Mouse (Mus musculus): ENCODE data around the gene Lhcgr. TPM values are rescaled to one million over a fixed set of nuclear protein-coding genes. Genes with fewer than 3 reads are reported as not detected.
"Not testable (repeated sequence)": the region's sequence is repeated elsewhere in the genome, so short reads cannot be mapped to it uniquely, and the experiment has no call there.

Gene Lhcgr
- not detected for total RNA-seq (2022)

DNA sequence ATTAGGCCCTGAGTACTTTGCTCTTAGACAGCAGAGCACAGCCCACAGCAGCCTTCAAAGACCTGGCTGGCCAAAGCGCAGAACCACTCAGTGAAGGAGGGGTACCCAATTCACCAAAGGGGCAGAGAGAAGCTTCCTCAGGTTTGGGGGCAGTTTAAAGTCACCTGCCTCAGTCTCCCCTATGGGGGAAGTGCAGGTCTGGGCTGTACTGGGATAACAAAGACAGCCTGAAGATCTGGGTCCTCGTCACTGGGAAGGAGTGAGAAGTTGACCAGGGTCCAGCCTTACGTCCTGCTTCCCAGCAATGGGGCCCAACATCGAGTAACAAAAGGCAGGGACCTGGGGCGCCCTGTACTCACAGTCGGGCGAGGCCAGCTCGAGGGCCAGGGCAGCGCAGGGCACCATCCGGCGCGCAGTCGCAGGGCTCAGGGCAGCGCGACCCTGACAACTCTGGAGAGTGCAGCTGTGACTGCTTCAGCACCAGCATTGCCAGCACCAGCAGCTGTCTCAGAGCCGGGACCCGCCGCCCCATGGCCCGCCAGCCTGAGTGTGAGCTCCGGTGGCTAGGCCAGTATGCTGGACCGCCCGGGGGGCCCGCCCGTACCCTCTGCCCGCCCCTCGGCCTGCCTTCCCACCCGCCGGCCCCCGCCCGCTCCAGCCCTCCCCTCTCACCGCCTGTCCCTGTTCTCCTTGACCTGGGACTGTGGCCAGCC is at the start of gene Lhcgr:
Gene Lhcgr (minus strand): TSS at position 551 of the 713 bp plus-strand sequence.
- DNase-seq (ENCODE audit: low spot score) = no peak

DNA sequence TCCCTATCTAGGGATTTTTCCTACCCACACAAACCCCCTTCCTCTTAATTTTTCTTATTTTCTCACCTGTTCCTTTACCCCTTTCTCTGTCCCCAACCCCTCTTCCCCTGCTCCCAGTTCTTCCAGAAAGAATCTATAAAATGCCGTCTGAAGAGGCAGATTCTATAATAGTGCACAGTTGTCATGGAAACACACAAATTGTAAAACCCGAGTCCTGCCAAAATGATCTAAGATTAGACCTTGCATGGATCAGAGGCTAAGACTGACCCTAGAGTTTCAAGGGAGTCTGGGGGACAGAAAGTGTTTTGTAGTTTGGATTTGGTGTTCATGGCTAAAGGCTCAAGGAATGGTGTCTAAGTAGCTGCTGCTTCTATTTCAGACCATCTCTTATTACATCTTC is 25.8 kb upstream of the Lhcgr start:
- DNase-seq (ENCODE audit: low spot score) = no peak

DNA sequence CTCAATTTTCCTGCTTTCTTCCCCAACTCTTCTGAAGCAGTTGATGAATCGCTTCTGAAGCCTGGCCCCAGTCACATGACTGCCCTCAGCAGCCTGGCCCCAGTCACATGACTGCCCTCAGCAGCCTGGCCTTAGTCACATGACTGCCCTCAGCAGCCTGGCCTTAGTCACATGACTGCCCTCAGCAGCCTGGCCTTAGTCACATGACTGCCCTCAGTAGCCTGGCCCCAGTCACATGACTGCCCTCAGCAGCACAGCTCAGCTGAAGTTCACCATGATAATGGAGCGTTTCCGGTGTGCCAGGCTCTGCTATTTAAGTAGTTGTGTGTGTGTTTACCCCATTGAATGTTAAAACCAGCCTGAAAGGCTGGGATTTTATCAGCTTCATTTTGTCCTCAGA is 21.2 kb upstream of the Lhcgr start:
- DNase-seq (ENCODE audit: low spot score) = not testable (repeated sequence)

DNA sequence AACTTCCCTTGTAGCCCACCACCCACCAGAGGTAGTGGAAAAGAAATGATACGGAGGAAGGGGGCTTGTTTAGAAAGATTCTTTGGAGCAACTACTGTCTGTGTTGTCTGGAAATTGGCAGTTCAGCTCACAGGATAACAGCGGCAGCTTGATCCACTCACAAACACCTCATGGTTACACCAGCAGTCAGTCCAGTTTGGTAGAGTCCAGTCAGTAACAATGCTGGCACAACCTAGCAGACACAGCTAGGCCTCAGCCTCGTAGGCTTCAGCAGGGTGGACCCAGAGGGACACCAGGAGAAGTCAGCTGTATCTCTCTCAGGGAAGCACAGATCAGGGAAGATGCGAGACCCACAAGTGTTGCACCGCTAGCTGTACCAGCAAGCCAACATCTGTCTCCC is 19.0 kb upstream of the Lhcgr start:
- no peak for DNase-seq (ENCODE audit: low spot score)

DNA sequence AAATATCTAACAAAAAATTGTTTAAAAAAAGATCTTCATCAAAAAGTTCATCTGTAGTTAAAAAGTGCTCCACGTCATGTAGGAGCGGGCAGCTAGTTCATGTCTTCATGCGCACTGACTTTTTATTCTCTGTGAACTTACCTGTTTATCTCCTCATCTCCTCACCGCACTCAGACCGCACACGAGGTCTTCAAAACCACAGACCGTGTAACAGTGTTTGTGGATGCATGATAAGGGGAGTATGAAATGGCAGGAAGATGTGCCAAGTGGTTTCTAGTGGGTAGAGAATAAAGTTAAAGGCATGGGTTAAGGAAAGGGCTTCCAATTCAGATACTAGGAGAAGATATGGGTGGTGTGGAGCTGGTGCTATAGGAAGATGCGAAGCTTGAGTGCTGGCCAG is 14.6 kb upstream of the Lhcgr start:
- no peak for DNase-seq (ENCODE audit: low spot score)

DNA sequence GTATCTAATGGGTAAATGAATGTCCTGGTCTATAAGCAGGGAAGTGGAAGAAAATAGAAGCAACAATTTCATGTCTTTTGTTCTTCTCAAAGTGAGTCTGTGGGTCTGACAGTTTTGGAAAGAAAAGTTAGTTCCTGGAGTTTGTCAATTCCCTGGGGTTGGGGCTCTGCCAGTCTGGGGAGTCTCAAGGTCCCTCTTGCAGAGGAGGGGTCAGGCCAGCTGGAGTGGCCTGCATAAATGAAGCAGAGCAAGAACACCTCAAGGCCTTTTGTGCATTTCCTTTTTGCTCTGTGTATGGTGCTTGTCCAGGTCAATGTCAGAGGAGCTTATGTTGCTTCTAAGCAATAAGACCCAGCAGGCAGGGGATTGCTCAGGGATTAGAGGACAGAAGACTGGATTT is 11.7 kb upstream of the Lhcgr start:
- no peak for DNase-seq (ENCODE audit: low spot score)

DNA sequence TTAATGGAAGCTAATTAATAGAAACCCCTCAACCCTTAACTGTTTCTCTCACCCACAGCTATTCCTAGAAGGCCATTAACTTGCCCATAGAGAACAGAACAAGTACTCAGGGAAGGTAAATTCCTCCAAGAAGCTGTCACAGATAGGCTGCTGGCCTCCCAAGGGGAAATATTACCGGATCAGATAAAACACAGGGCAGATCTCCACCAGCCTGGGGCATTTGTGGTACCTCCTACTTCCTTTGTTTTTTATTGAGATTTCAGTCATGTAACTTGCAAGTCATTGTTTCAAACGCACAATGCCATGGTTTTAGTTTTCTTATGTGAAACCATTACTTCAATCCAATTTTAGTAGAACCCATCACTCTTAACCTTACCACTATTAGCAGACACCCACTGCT is 1.1 kb downstream of the Lhcgr start:
- DNase-seq (ENCODE audit: low spot score) = no peak

DNA sequence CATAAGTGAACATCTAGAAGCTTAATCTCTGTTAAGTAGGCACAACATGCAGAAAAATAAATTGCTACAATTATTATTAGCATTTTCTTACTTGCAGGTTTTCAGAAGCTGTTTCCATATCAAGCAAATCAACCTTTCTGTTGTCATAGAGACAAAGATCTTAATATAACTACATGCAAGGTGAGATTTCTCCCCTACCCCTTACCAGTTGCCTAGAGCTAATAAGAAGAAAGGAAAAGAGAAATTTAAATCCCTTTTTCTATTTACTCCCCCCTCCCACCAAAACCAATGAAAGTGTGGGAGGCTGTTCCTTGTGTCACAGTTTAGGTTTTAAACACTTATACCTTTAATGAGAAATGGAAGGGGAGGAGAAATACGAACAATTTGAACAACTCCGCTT is 3.4 kb downstream of the Lhcgr start:
- no peak for DNase-seq (ENCODE audit: low spot score)

DNA sequence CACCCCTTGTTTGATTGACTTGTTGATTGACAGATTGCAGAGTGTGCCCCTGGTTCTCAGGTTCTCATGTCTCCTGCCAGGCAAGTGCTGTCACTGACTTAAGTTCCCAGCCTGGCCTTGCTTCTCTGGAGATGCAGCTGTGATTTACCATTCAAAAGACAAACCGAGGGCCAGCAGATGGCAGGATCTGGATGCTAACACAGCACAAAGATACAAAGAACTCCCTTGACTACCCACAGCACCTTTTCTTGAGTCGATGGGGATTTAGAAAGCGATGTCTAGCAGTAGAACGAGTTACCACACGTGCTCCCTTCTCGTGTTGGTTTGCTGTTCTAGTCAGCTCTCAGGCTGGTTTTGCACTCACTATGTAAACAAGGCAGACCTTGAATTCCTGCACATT is 4.9 kb downstream of the Lhcgr start:
- DNase-seq (ENCODE audit: low spot score) = no peak

DNA sequence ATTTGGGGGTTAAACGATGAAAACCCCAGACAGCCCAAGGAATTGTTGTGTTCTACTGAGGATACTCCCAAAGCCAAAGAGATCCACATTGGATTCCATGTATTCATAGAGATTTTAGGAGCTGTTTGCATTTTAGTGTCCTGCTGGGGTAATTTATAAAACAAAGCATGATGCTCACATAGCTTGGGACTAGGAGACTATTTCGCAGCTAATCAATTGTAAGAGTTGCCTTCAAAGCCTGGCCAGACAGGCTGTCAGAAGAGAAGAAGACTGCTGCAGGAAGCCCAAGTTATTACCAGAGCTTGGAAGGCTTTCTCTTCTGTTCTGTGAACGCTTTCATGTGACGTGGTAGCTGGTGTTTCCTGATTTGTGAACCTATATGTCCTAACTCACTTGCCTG is 5.4 kb downstream of the Lhcgr start:
- no peak for DNase-seq (ENCODE audit: low spot score)

DNA sequence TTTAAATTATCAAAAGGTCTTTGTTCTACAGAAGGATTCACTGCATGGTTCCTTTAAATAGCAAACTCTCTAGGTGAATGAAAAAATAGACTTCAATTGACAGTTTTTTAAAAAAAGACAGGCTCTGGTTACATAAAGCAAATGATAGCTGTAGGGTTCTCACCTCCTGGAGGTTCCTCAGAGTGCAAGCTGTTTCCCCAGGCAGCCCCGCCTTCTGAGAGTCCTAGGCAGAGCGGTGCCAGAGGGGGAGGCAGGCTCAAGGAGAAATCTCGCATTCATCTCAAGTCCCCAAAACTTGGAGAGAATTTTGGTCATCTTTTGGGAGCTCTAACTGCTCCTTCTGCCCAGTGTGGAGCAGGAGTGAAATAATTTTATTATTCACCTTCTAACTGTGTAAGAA is 12.6 kb downstream of the Lhcgr start:
- no peak for DNase-seq (ENCODE audit: low spot score)

DNA sequence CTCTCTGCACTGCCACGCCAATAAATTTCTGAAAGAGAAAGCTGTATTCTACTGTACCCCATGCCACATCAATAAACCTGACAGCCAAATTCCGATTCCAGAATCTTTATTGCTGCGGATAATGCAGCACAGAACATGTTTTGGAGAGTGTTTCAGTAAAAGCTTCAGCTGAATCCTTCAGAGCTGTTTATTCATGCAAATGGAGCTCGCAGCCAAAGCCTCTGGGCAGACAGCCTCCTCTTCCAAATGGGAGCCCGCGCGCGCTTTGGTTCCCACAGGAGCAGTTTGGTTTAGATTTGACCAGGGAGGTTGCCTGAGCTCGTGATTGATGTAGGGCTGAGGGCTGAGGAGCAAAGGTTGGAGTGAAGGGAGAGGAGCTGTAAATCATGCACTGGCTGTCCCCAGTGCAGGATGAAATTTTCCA is 17.7 kb downstream of the Lhcgr start:
- no peak for DNase-seq (ENCODE audit: low spot score)

DNA sequence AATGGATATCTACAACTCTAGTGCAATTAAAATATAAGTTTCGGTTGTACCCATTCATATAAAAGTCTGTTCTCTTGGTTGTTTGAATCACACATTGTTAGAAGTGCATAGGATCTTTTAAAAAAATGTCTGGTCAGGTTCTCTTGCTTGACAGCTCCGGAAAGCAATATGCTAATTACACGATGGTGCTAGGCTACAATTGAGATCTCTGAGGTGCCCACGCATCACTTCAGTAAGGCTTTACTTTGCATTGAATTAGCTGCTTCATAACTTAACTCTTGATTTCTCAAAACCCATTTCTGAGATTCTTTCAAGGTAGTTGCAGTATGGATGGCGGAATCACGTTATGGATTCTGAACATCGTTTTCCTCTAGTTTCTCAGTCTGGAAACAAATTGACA is 21.7 kb downstream of the Lhcgr start:
- no peak for DNase-seq (ENCODE audit: low spot score)

DNA sequence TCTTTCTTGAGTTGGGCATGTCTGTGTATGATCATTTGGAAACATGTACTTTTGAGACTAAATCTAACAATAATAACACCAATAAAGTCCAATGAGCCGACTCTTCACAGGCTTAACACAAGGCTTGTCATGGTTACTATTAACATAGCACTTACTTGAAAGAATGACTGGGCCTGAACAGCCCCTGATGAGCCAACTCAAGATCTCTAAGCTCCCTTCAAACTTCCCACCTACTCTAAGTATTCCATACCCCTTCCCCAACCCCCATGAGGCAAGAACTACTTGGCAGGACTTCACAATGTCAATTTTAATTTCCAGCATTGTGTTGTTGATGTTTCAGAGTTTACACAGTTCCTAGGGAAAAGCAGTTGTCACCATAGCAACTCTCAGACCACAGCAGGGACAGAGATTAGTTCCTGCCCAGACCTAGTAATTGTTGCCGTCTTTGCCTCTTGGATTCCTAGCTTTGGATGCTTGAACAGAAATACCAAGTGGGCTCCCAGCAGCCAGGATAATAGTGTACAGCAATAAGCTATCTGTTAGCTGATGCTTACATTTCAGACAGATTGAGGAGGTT is 22.4 kb downstream of the Lhcgr start:
- DNase-seq (ENCODE audit: low spot score) = no peak

DNA sequence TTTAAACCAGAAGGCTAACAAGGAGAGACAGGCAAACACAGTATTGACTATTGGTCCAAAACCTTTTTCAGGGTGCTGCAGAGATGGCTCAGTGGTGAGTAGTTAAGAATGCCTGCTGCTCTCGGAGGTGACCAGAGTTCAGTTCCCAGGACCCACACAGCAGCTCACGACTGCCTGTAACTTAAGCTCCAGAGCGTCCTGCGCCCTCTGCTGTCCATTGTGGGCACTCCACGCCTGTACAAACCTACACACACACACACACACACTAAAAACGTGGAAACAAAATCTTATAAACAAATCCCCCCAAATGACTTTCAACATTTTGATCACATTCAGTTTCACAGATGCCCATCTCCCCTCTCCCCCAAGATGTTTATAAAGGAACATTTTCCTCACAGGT is 24.9 kb downstream of the Lhcgr start:
- DNase-seq (ENCODE audit: low spot score) = no peak

DNA sequence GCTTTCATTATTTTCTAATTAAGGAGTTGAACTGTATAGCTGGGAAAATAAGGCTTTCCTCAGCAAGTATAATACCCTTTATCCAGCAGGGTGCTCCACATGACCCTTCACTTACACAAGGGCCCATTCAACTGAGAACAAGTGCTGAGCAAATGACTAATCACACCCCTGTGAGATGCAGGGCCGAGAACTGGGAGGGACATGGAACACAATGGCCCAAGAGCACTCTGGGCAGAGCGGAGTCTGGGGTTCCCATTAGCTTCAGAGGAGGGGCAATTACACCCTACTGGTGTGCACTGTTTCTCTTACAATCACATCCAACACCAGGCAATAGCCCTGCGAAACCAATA is 27.7 kb downstream of the Lhcgr start:
- no peak for DNase-seq (ENCODE audit: low spot score)

DNA sequence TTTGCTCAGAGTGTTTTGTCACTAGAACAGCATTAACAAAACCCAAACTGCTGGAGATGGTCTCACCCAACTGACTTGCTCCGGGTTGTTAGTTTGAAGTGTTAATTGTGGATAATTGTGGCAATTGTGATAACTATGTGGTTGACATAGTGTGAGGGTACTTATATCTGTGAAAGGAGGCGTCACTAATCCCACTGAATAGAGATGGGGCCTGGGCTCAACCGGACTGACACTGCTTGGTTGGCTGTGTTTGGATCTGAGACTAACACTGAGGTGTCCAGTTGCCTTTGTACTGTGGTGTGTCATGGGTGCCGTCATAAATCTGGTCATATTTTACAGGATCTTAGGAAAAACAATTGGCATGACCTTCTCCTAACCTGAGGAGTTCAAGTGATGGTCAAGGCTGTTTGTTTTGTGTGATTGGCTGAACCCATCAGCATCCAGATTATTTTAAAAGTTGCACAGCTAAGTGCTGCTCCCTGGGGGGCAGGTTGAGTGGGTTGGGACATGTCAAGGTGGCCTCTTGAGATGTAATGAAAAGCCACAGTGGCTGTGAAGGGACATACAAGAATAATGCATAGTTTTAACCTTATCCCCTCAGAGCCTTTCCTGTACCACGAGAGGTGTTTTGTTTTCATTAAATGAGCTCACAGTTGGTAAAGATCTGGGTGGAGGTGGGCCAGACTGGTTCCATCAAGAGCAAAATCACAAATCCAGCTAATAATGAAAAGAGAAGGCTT is 28.2 kb downstream of the Lhcgr start:
- DNase-seq (ENCODE audit: low spot score) = no peak

DNA sequence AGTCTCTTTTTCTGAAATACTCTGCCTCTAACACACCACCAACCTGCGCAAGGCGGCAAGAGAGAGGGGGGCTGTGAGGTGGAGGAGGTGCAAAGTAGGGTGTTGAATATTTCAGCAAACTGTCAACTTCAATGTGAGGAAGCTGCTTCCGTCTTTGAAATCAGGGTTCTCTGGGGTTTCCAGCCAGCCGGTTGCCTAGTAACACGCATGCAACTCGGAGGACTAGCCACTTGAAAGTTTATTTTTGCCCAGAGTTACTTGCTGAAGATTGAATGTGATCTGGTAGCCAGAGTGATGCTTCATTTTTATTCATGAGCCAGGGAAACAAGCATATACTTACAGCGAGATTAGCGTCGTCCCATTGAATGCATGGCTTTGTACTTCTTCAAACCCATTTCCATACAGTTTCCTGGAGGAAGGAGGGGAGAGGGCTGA is 33.8 kb downstream of the Lhcgr start:
- DNase-seq (ENCODE audit: low spot score) = no peak

DNA sequence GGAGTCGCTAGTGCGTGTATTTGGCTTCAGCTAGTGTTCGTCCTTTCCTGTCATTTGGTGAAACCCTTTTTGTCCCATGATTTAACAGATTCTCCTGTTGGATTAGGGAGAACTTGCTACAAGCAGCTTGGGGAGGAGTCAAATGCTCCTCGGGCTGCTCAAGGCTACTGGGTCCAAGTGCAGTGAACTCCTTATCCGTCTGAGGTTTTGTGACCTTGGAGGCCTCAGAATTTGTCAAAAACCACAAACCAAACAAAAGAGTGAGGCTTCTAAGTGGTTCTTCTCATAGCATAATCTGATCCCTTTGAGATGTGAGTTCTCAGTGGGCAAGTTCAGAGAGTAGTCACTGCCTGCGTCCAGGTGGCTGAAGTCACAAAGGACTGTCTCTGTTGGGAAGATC is 36.0 kb downstream of the Lhcgr start:
- DNase-seq (ENCODE audit: low spot score) = no peak

DNA sequence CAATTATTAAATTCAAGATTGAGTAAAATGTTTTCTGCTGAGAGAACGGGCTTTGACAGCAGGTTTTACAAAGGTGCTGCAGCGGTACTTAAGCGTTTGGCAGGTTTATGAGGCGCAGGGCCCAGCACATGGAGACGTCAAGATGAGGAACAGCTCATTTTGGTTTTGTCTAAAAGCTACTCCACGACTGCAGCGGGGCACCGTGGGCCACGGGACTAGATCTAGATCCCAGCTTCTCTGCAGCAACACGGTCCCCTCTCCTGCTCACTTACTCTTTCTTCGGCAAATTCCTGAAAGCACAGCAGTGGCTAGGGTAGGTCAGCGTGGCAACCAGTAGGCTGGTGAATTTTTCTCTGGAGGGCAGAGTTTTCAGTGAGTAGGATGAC is 38.3 kb downstream of the Lhcgr start:
- no peak for DNase-seq (ENCODE audit: low spot score)

DNA sequence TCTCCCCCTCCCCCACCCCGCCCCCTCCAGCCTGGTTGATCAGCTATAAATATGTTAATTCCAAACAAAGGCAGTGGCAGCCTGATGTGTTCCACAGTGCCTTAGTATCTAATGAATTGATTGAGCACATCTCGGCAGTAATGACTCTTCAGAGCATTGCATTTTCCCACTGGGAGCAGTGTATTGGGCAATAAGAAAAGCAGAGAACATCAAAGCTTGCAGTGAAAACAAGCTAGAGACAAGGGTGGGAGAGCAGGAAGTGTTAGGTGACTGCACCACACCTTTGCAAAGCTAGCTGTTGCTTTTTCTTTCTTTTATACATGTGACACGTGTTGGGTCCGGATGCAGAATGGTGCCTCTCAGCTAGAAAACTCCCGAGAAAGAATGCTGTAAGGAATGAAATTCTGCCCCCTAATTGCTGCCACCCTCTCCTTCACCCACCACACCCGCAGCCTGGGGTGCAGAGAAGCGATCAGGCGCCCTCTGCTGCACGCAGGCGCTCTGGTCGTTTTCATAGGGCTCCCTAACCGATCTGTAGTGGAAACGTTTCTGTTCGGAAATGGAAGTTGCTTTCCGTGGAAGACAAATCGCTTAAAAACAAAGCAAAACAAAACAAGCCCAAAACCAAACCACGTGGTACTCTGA is 38.8 kb downstream of the Lhcgr start:
- no peak for DNase-seq (ENCODE audit: low spot score)

DNA sequence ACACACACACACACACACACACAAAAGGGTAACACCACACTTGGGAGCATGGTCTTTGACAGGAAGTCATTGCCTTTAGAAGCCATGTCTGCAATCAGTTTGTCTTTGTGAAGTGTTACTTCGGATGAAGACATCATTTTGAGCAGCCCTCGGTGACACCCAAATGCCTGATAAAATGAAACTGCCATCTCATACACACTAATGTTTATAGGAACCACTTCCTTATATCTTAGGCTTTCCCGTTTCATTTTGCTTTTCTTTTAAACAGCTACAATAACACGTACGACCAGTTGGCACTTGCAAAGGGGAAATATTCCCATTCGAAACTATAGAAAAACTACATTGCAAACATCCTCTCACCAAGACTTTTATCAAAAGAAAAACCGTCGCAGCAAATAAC is 42.1 kb downstream of the Lhcgr start:
- DNase-seq (ENCODE audit: low spot score) = no peak

DNA sequence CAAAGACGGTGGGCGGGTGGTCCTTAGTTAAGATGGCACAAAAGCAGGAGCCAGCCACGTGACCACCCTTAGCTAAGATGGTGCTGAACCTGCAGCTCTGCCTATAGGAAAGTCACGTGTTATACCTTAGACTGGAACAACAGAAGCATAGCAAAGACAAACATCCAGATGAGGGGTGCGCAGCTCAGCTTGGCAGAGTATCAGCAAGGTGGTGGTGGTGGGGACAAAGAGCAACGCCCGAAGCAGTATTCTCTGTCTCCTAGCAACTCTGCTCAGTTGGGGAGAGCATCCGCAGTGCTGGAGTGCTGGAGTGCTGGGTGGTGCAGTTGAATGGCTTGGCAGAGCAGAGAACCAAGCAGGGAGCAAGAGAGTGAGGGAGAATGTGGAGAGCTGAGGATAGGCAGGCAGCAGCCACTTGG is 85.5 kb downstream of the Lhcgr start:
- no peak for DNase-seq (ENCODE audit: low spot score)

Measured in heart, adult 8-10 months (tissue).